Mouse (Mus musculus): ENCODE measurements around the gene Fam83f. TPM values are rescaled to one million over a fixed set of nuclear protein-coding genes. Genes with fewer than 3 reads are reported as not detected.

Gene Fam83f
- total and polyA plus RNA-seq, 2 experiments from 2014 or later, result 0.48 to 0.93 TPM

- no peak for DNase-seq (ENCODE audit: low spot score)
- no peak for ATAC-seq (ENCODE audit: low FRiP score)
- TF ChIP-seq CTCF (IDR thresholded peaks at IDR 0.05), result no peak
- H3K4me2 ChIP-seq (ENCODE audit: low read depth, low read length, poor library complexity, severe bottlenecking), result no peak overlapping the region
- no peaks in the 10 kb centered on the region for H3K27me3 ChIP-seq (ENCODE audit: insufficient read depth, low read length)
- H3K36me3 ChIP-seq (ENCODE audit: insufficient read depth, low read length), result no peaks in the 10 kb centered on the region
- H3K4me1 ChIP-seq (ENCODE audit: insufficient read depth, low read length), result no peaks in the 10 kb centered on the region
- H3K4me3 ChIP-seq (ENCODE audit: low read depth, low read length), result no peak overlapping the region
- no peaks in the 10 kb centered on the region for H3K9me3 ChIP-seq (ENCODE audit: low read length)
- no peak overlapping the region for H3K9ac ChIP-seq (replicated peaks; ENCODE audit: low read length, poor library complexity, severe bottlenecking)
- WGBS, result 90% methylated on average over 3 of the region's 3 CpGs
- H3K27ac ChIP-seq (ENCODE audit: low read depth, low read length), result no peak overlapping the region
Observed at GRCm38 (mm10) chr15:80639874-80640273, 31.8 kb upstream of the Fam83f start.

GRCm38 (mm10) chr15:80641702-80642435, 29.8 kb upstream of the Fam83f start:
- TF ChIP-seq CTCF (IDR thresholded peaks at IDR 0.05), result no peak
- Histone ChIP-seq H3K9me3 (ENCODE audit: low read length) (no peaks in the 10 kb centered on the region), H3K27ac (ENCODE audit: low read depth, low read length) (no peak overlapping the region), H3K36me3 (ENCODE audit: insufficient read depth, low read length) (no peaks in the 10 kb centered on the region), H3K4me3 (ENCODE audit: low read depth, low read length) (no peak overlapping the region), H3K27me3 (ENCODE audit: insufficient read depth, low read length) (no peaks in the 10 kb centered on the region), H3K9ac (replicated peaks; ENCODE audit: low read length, poor library complexity, severe bottlenecking) (no peak overlapping the region), H3K4me2 (ENCODE audit: low read depth, low read length, poor library complexity, severe bottlenecking) (no peak overlapping the region), H3K4me1 (ENCODE audit: insufficient read depth, low read length) (no peaks in the 10 kb centered on the region)
- ATAC-seq (ENCODE audit: low FRiP score) (no peak), DNase-seq (ENCODE audit: low spot score) (no peak)
- 91% methylated on average over 2 of the region's 2 CpGs for WGBS

- Histone ChIP-seq H3K27ac (ENCODE audit: low read depth, low read length) (no peak overlapping the region), H3K9ac (replicated peaks; ENCODE audit: low read length, poor library complexity, severe bottlenecking) (no peak overlapping the region), H3K27me3 (ENCODE audit: insufficient read depth, low read length) (no peaks in the 10 kb centered on the region), H3K4me1 (ENCODE audit: insufficient read depth, low read length) (no peaks in the 10 kb centered on the region), H3K9me3 (ENCODE audit: low read length) (no peaks in the 10 kb centered on the region), H3K36me3 (ENCODE audit: insufficient read depth, low read length) (no peaks in the 10 kb centered on the region), H3K4me3 (ENCODE audit: low read depth, low read length) (no peak overlapping the region), H3K4me2 (ENCODE audit: low read depth, low read length, poor library complexity, severe bottlenecking) (no peak overlapping the region)
- TF ChIP-seq CTCF (IDR thresholded peaks at IDR 0.05), result no peak
- WGBS, result 88% methylated on average over 17 of the region's 17 CpGs
- DNase-seq (ENCODE audit: low spot score), result no peak
- no peak for ATAC-seq (ENCODE audit: low FRiP score)
Observed at GRCm38 (mm10) chr15:80645006-80645797, 26.4 kb upstream of the Fam83f start.

GRCm38 (mm10) chr15:80648977-80649606, 22.6 kb upstream of the Fam83f start:
- peak; percentile 30 for DNase-seq (ENCODE audit: low spot score)
- 80% methylated on average over 15 of the region's 15 CpGs for WGBS
- Histone ChIP-seq H3K27ac (ENCODE audit: low read depth, low read length) (no peak overlapping the region), H3K4me2 (ENCODE audit: low read depth, low read length, poor library complexity, severe bottlenecking) (no peak overlapping the region), H3K27me3 (ENCODE audit: insufficient read depth, low read length) (no peaks in the 10 kb centered on the region), H3K4me3 (ENCODE audit: low read depth, low read length) (no peak overlapping the region), H3K4me1 (ENCODE audit: insufficient read depth, low read length) (no peaks in the 10 kb centered on the region; the same call in 1 of the 2 replicates), H3K9me3 (ENCODE audit: low read length) (no peaks in the 10 kb centered on the region), H3K9ac (replicated peaks; ENCODE audit: low read length, poor library complexity, severe bottlenecking) (no peak overlapping the region), H3K36me3 (ENCODE audit: insufficient read depth, low read length) (no peaks in the 10 kb centered on the region)
- no peak for ATAC-seq (ENCODE audit: low FRiP score)
- TF ChIP-seq CTCF (IDR thresholded peaks at IDR 0.05), result peak; percentile 31

- ATAC-seq (ENCODE audit: low FRiP score), result no peak
- no peak overlapping the region for H3K9ac ChIP-seq (replicated peaks; ENCODE audit: low read length, poor library complexity, severe bottlenecking)
- no peak for TF ChIP-seq CTCF (IDR thresholded peaks at IDR 0.05)
- H3K4me3 ChIP-seq (ENCODE audit: low read depth, low read length), result no peak overlapping the region
- H3K36me3 ChIP-seq (ENCODE audit: insufficient read depth, low read length), result no peaks in the 10 kb centered on the region
- H3K4me1 ChIP-seq (ENCODE audit: insufficient read depth, low read length), result no peaks in the 10 kb centered on the region; the same call in 1 of the 2 replicates
- H3K4me2 ChIP-seq (ENCODE audit: low read depth, low read length, poor library complexity, severe bottlenecking), result no peak overlapping the region
- H3K27me3 ChIP-seq (ENCODE audit: insufficient read depth, low read length), result no peaks in the 10 kb centered on the region
- no peaks in the 10 kb centered on the region for H3K9me3 ChIP-seq (ENCODE audit: low read length)
- DNase-seq (ENCODE audit: low spot score), result no peak
- H3K27ac ChIP-seq (ENCODE audit: low read depth, low read length), result no peak overlapping the region
- WGBS, result 88% methylated on average over 2 of the region's 2 CpGs
Observed at GRCm38 (mm10) chr15:80650412-80650811, 21.2 kb upstream of the Fam83f start.

All from midbrain, postnatal 0 days (tissue).